Mouse (Mus musculus): ENCODE results near the gene Fbxo28. TPM values are rescaled to one million over a fixed set of nuclear protein-coding genes. Genes with fewer than 3 reads are reported as not detected.

Fbxo28 gene
- 28.3 and 31.0 TPM in 2 replicates for polyA plus RNA-seq (2012; rRNA removed)

- TF ChIP-seq CTCF (IDR thresholded peaks at IDR 0.05; ENCODE audit: borderline replicate concordance, insufficient read depth, low read depth, low read length) (no peak), POLR2A (IDR thresholded peaks at IDR 0.05; ENCODE audit: borderline replicate concordance, insufficient read depth, low read length) (peak; percentile 94)
- H3K4me1 ChIP-seq (ENCODE audit: control insufficient read depth, insufficient read depth, low read length), result peaks cover 6% of the 10 kb centered on the region; the same call in 1 of the 2 replicates
- peak within 1 kb of the TSS; percentile 90 for H3K4me3 ChIP-seq (replicated peaks; ENCODE audit: insufficient read depth, low read depth, low read length)
- H3K27me3 ChIP-seq (ENCODE audit: control insufficient read depth, insufficient read depth, low read length), result no peaks in the 10 kb centered on the region
- WGBS, result 1% methylated on average over 93 of the region's 93 CpGs
- peak; percentile 88 to 89 for DNase-seq
- H3K27ac ChIP-seq (ENCODE audit: insufficient read depth, low read length), result peak within 1 kb of the TSS; percentile 94
Measured at GRCm38 (mm10) chr1:182340821-182341781, at the start of gene Fbxo28. TSS of gene Fbxo28 (minus strand) at chr1:182341629.

GRCm38 (mm10) chr1:182388729-182389128 is 47.3 kb upstream of the Fbxo28 start:
- no peak for DNase-seq
- 20% methylated on average over 4 of the region's 4 CpGs for WGBS
- Histone ChIP-seq H3K27me3 (ENCODE audit: control insufficient read depth, insufficient read depth, low read length) (no peaks in the 10 kb centered on the region), H3K4me1 (ENCODE audit: control insufficient read depth, insufficient read depth, low read length) (no peaks in the 10 kb centered on the region), H3K4me3 (replicated peaks; ENCODE audit: insufficient read depth, low read depth, low read length) (no peak overlapping the region), H3K27ac (ENCODE audit: insufficient read depth, low read length) (no peak overlapping the region)
- TF ChIP-seq CTCF (IDR thresholded peaks at IDR 0.05; ENCODE audit: borderline replicate concordance, insufficient read depth, low read depth, low read length), result no peak
- TF ChIP-seq POLR2A (IDR thresholded peaks at IDR 0.05; ENCODE audit: borderline replicate concordance, insufficient read depth, low read length), result no peak

- H3K27ac ChIP-seq (ENCODE audit: insufficient read depth, low read length), result no peak overlapping the region
- no peaks in the 10 kb centered on the region for H3K27me3 ChIP-seq (ENCODE audit: control insufficient read depth, insufficient read depth, low read length)
- no peak for TF ChIP-seq POLR2A (IDR thresholded peaks at IDR 0.05; ENCODE audit: borderline replicate concordance, insufficient read depth, low read length)
- TF ChIP-seq CTCF (IDR thresholded peaks at IDR 0.05; ENCODE audit: borderline replicate concordance, insufficient read depth, low read depth, low read length), result no peak
- no peak for DNase-seq
- 89% methylated on average over 8 of the region's 8 CpGs for WGBS
- H3K4me1 ChIP-seq (ENCODE audit: control insufficient read depth, insufficient read depth, low read length), result no peaks in the 10 kb centered on the region
- H3K4me3 ChIP-seq (replicated peaks; ENCODE audit: insufficient read depth, low read depth, low read length), result no peak overlapping the region
Measured at GRCm38 (mm10) chr1:182386449-182386848, 45.0 kb upstream of the Fbxo28 start.

GRCm38 (mm10) chr1:182383096-182383495 is 41.7 kb upstream of the Fbxo28 start:
- WGBS, result 53% methylated on average over 9 of the region's 9 CpGs
- no peaks in the 10 kb centered on the region for H3K4me1 ChIP-seq (ENCODE audit: control insufficient read depth, insufficient read depth, low read length)
- no peak overlapping the region for H3K4me3 ChIP-seq (replicated peaks; ENCODE audit: insufficient read depth, low read depth, low read length)
- no peak overlapping the region for H3K27ac ChIP-seq (ENCODE audit: insufficient read depth, low read length)
- DNase-seq, result no peak
- no peaks in the 10 kb centered on the region for H3K27me3 ChIP-seq (ENCODE audit: control insufficient read depth, insufficient read depth, low read length)
- no peak for TF ChIP-seq POLR2A (IDR thresholded peaks at IDR 0.05; ENCODE audit: borderline replicate concordance, insufficient read depth, low read length)
- no peak for TF ChIP-seq CTCF (IDR thresholded peaks at IDR 0.05; ENCODE audit: borderline replicate concordance, insufficient read depth, low read depth, low read length)

- no peak for TF ChIP-seq CTCF (IDR thresholded peaks at IDR 0.05; ENCODE audit: borderline replicate concordance, insufficient read depth, low read depth, low read length)
- H3K4me1 ChIP-seq (ENCODE audit: control insufficient read depth, insufficient read depth, low read length), result no peaks in the 10 kb centered on the region
- H3K27ac ChIP-seq (ENCODE audit: insufficient read depth, low read length), result no peak overlapping the region
- DNase-seq, result no peak
- H3K27me3 ChIP-seq (ENCODE audit: control insufficient read depth, insufficient read depth, low read length), result no peaks in the 10 kb centered on the region
- 87% methylated on average over 3 of the region's 3 CpGs for WGBS
- H3K4me3 ChIP-seq (replicated peaks; ENCODE audit: insufficient read depth, low read depth, low read length), result no peak overlapping the region
Measured at GRCm38 (mm10) chr1:182381327-182381726, 39.9 kb upstream of the Fbxo28 start.

- Histone ChIP-seq H3K27ac (ENCODE audit: insufficient read depth, low read length) (no peak overlapping the region), H3K4me1 (ENCODE audit: control insufficient read depth, insufficient read depth, low read length) (peaks cover 2% of the 10 kb centered on the region), H3K4me3 (replicated peaks; ENCODE audit: insufficient read depth, low read depth, low read length) (no peak overlapping the region), H3K27me3 (ENCODE audit: control insufficient read depth, insufficient read depth, low read length) (no peaks in the 10 kb centered on the region)
- no peak for TF ChIP-seq CTCF (IDR thresholded peaks at IDR 0.05; ENCODE audit: borderline replicate concordance, insufficient read depth, low read depth, low read length)
- no peak for TF ChIP-seq POLR2A (IDR thresholded peaks at IDR 0.05; ENCODE audit: borderline replicate concordance, insufficient read depth, low read length)
- no peak for DNase-seq
- WGBS, result 57% methylated on average over 7 of the region's 7 CpGs
Measured at GRCm38 (mm10) chr1:182380683-182381082, 39.3 kb upstream of the Fbxo28 start.

- Histone ChIP-seq H3K27ac (ENCODE audit: insufficient read depth, low read length) (no peak overlapping the region), H3K4me3 (replicated peaks; ENCODE audit: insufficient read depth, low read depth, low read length) (no peak overlapping the region), H3K27me3 (ENCODE audit: control insufficient read depth, insufficient read depth, low read length) (no peaks in the 10 kb centered on the region), H3K4me1 (ENCODE audit: control insufficient read depth, insufficient read depth, low read length) (peaks cover 8% of the 10 kb centered on the region)
- TF ChIP-seq CTCF (IDR thresholded peaks at IDR 0.05; ENCODE audit: borderline replicate concordance, insufficient read depth, low read depth, low read length) (no peak), POLR2A (IDR thresholded peaks at IDR 0.05; ENCODE audit: borderline replicate concordance, insufficient read depth, low read length) (no peak)
- peak in 1 of 2 experiments; percentile 16 for DNase-seq
- 55% methylated on average over 7 of the region's 7 CpGs for WGBS
Measured at GRCm38 (mm10) chr1:182378876-182379275, 37.4 kb upstream of the Fbxo28 start.
